Mouse (Mus musculus): ENCODE measurements at regions not wholly inside any gene's neighbourhood (a gene's known extent, or its start where the extent isn't known, plus 50 kb on each side); places are given as distances from the start of the nearest gene placed in this dataset.
A peak's percentile ranks its signal among the peaks of the same experiment; 100 is the strongest.

- H3K9ac ChIP-seq: no peak overlapping the region
- no peak overlapping the region for H3K4me2 ChIP-seq
- 90% methylated on average over 1 of the region's 1 CpGs for WGBS
- H3K27ac ChIP-seq (replicated peaks): no peak overlapping the region
- no peaks in the 10 kb centered on the region for H3K9me3 ChIP-seq
- H3K36me3 ChIP-seq: no peaks in the 10 kb centered on the region
- no peaks in the 10 kb centered on the region for H3K27me3 ChIP-seq
- no peaks in the 10 kb centered on the region for H3K4me1 ChIP-seq (replicated peaks)
- no peak for ATAC-seq (ENCODE audit: low read depth)
- no peak overlapping the region for H3K4me3 ChIP-seq
These were observed 1677.5 kb upstream of the Pcdh10 start for GRCm38 (mm10) chr3:43700711-43701110.

DNA sequence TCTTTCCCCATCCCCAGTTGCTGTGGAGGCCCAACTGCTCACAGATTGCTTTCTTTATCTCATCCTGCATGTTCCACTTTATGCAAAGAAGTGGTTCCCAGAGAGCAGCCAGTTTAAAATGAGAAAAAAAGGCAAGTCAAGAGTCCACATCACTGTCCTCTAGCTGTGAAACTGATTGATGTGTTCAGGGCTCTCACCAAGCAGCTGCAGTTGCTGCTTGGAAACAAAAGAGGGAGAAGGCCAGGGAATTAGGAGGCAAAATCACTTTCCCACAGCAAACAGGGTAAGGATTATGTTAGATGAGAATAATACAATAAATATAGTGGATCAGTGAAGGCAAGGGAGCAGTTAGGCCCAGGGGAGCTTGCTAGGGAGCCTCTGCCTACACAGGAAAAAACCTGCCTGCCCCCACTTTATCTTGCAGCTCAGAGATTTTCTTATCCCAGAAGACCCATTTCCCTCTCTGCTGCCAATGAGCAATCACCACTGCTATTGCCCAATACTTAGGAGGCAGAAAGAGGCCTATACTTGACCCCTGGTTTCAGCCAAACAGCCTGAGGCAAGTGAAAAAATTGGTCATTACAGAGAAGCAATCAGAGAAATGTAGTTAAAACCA lies 1658.3 kb upstream of the Pcdh10 start:
- Histone ChIP-seq H3K9me3 (no peaks in the 10 kb centered on the region), H3K4me2 (no peak overlapping the region), H3K4me1 (replicated peaks) (no peaks in the 10 kb centered on the region; the same call in 1 of the 2 replicates), H3K4me3 (no peak overlapping the region), H3K27ac (replicated peaks) (peak overlapping the region; percentile 39), H3K36me3 (no peaks in the 10 kb centered on the region), H3K9ac (no peak overlapping the region), H3K27me3 (no peaks in the 10 kb centered on the region)
- peak; percentile 67 for ATAC-seq (ENCODE audit: low read depth)
